Mouse (Mus musculus): Measurements from ENCODE around the gene Nol3. TPM values are rescaled to one million over a fixed set of nuclear protein-coding genes. Genes with fewer than 3 reads are reported as not detected.
A peak's percentile ranks its signal among the peaks of the same experiment; 100 is the strongest.

Nol3 gene
- total RNA-seq, 2 experiments from 2014 or later: not detected

- ATAC-seq (replicated peaks; ENCODE audit: low FRiP score, poor library complexity, severe bottlenecking): peak; percentile 7; the same call in 1 of the 2 replicates
Measured at GRCm38 (mm10) chr8:105304325-105305210, 28.6 kb downstream of the Nol3 start.

GRCm38 (mm10) chr8:105305211-105306145 is 29.5 kb downstream of the Nol3 start, which contains the start of gene Elmo3:
Gene Elmo3, plus strand, starts transcription at chr8:105305601.
- ATAC-seq (replicated peaks; ENCODE audit: low FRiP score, poor library complexity, severe bottlenecking): peak; percentile 62

DNA sequence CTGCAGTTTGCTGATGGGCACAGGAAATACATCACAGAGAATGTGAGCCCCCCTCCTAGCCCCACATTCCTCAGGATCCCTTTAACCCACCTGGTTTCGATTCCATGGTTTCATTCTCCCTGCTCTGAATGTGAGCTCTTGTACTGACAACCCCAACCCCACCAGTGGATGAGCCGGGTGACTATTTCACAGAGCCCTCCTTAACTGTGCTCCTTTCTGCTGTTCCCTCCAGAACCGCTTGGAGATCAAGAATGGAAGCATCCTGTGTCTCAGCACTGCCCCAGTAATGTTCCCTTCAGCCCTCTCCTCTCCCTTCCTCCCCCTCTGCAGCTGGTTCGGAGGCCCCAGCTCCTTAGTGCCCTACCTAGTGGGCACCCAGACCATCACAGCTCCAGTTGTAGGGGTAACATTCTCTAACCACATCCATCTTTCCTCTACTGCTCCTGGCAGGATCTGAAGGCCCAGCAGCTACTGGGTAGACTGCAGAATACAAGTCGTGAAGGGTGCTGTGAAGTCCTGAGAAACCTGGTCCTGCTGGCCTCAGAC is 30.3 kb downstream of the Nol3 start:
- no peak for ATAC-seq (replicated peaks; ENCODE audit: low FRiP score, poor library complexity, severe bottlenecking)

GRCm38 (mm10) chr8:105307670-105308069 is 31.7 kb downstream of the Nol3 start:
- ATAC-seq (replicated peaks; ENCODE audit: low FRiP score, poor library complexity, severe bottlenecking): no peak

- ATAC-seq (replicated peaks; ENCODE audit: low FRiP score, poor library complexity, severe bottlenecking): no peak
Measured at GRCm38 (mm10) chr8:105308428-105308827, 32.5 kb downstream of the Nol3 start.

DNA sequence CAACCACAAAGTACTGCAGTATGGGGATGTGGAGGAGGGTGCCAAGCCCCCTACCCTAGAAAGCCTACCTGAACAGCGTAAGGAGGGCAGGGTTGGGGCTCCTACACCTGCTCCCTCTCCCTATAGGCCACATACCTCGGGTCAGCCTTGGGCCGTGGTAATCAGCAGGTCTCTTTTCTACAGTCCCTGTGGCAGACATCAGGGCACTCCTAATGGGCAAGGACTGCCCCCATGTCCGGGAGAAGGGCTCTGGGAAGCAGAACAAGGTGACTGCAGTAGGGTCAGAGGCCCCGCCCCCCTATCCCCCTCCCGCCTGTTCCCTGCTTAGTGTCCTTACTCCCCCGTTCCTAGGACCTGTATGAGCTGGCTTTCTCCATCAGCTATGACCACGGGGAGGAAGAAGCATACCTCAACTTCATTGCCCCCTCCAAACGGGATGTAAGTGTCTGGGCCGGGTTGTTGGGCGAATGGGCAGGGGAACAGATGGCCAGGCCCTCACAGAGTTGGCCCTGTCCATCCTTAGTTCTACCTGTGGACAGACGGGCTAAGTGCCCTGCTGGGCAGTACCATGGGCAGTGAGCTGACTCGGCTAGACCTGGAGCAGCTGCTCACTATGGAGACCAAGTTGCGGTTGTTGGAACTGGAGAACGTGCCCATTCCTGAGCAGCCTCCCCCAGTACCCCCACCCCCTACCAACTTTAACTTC is 33.4 kb downstream of the Nol3 start:
- no peak for ATAC-seq (replicated peaks; ENCODE audit: low FRiP score, poor library complexity, severe bottlenecking)

DNA sequence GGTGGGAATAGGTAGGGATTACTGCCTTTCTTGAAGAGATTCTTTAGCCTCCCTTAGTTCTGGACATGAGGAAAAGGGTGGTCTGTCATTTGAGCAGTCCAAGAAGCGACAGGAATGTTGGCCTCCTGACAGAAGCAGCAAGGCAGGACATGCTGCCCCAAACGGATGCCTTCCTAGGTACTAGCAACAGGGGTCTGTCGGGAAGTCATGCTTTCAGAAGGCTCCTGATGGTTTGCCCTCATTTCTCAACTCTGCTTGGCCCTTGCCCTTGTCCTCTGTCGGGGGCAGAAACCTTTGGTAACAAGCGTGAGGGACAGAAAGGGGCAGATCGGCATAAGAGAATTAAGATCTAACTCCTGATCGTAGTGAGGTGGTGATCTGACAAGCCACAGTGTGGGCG is 34.2 kb downstream of the Nol3 start:
- ATAC-seq (replicated peaks; ENCODE audit: low FRiP score, poor library complexity, severe bottlenecking): no peak

DNA sequence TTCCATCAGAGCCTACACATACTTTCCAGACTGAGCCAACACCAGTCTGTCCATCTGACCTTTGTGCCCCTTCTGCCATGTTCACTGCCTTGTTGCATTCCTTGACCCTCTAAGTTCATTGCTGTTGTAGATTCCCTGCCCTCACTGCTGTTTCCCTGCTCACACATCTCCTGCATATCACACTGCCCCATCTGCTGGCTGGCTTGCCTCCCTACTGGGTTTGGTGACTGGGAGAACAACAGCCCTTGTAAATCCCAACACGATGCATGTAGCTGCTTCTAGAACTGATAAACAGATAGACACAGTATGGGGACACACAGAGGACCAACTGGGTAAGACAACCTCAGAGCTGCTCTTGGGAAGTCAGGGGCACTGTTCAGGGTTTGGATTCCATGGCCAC is 35.8 kb downstream of the Nol3 start:
- ATAC-seq (replicated peaks; ENCODE audit: low FRiP score, poor library complexity, severe bottlenecking): no peak; the same call in 1 of the 2 replicates

DNA sequence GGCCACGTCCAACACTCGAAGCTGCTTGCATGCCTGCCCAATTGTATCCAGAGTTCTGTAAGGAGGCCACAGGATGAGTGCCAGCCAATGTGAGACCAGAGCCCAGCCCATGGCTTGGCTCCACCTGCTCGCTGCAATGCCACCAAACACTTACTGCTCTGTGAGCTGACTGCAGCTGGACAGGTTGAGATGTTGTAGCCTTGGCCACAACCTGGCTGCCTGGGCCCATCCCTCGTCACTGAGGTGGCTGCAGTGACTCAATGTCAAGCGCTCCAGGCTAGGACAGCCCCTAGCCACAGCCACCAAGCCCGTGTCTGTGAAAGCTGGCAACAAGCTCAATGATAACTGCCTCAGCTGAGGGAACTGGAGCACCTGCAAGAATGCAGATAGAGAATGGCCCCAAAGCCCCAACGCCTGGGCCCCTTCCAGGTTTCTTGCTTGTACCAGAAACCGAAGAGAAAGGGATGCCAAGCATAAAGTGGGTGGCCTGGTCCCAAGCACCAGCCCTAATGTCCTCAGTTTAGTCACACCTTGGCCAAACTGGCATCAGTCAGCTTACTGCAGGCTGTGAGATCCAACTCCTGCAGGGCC is 37.0 kb downstream of the Nol3 start:
- no peak for ATAC-seq (replicated peaks; ENCODE audit: low FRiP score, poor library complexity, severe bottlenecking)

GRCm38 (mm10) chr8:105313622-105314402 is 37.9 kb downstream of the Nol3 start:
- no peak for ATAC-seq (replicated peaks; ENCODE audit: low FRiP score, poor library complexity, severe bottlenecking)

- no peak for ATAC-seq (replicated peaks; ENCODE audit: low FRiP score, poor library complexity, severe bottlenecking)
Measured at GRCm38 (mm10) chr8:105315073-105315769, 39.3 kb downstream of the Nol3 start.

- ATAC-seq (replicated peaks; ENCODE audit: low FRiP score, poor library complexity, severe bottlenecking): no peak
Measured at GRCm38 (mm10) chr8:105317941-105318340, 42.0 kb downstream of the Nol3 start.

DNA sequence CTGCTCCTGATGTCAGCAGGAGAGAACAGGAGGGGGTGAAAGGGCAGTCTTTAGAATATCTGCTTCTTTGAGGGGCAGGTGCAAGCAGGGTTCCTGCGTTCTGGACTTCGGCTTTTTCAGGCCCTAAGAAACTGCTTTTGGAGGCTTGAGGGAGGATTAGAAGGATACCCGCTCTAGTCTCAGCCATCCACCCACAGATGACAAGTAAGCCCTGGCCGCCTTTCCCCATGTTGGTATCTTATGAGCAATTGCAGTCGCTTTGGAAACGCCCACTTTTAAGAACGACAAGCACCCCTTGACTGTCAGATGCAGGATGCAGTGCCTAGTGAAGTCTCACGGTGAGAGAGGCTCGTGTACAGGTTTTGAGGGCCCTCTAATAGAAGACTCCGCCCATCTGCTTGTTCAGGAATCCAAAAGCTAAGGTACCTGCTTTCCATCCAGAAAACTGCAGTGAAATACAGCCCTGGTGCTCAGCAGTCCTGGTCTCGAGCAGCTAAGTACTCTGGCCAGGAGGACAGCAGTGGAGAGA is 42.8 kb downstream of the Nol3 start:
- ATAC-seq (replicated peaks; ENCODE audit: low FRiP score, poor library complexity, severe bottlenecking): no peak

DNA sequence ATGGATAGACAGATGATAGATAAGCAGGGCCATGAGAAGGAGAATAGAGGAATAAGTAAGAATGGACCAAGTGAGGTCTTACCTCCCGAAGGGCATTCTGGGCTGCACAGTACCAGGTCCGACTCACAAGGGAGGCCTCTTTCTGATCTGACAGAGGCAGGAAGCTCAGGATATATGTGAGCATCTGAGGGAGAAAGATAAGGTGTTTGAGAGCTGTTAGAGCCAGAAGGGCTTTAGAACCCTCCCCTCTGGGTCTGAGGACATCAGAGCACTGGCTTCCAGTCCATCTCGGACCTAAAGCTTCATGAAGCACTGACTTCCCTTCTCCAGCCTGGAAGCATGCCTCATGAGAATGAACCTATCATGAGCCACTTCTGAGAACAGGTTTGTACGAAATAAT is 47.2 kb downstream of the Nol3 start:
- ATAC-seq (replicated peaks; ENCODE audit: low FRiP score, poor library complexity, severe bottlenecking): peak; percentile 78

DNA sequence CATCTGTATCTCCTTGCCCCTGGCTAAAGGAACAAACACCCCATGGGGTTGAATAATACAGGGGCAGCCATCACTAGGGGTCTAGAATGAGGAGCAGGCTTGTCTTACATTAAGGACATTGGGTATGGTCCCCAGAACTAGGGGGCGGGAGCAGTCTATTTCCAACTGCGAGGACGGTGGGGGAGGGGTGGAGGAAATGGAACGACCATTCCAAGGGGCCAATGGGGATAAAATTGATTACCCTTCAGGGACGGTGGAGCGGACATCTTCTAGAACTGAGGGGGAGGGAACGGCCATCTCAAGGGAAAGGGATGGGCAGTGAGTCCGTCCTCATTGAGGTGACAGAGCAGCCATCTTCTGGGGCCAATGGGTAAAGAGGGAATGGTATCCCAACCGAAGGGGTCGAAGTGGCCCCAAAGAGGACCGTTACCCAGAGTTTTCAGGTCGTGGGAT is 49.7 kb downstream of the Nol3 start:
- ATAC-seq (replicated peaks; ENCODE audit: low FRiP score, poor library complexity, severe bottlenecking): peak; percentile 16

DNA sequence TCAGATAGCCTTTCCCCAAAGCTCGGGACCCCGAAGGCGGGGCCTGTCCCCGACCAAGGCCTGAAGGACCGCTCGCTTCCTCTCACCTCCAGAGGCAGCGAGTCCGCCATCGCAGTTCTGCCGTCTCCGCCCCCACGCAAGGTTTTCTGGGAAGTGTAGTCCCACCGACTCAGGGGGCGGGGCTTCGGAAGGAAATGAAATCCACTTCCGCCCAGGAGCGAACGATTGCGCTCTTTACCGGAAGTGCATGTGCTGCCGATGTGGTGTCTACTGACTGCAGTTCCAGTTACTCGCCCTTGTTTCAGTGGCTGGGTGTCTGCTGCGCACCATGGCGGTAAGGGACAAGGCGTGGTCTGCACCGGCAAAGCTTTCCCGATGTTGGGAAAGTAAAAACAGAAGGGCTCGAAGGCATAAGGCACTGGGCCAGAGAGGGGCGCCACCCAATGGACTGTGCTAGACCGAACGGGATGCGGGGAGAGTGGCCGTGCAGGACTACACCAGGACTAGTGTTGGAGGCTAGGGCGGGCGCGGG is 50.3 kb downstream of the Nol3 start, which contains the start of the genes Lrrc29 and Tmem208:
Gene Lrrc29, minus strand, starts transcription at position 138 of the 532 bp plus-strand sequence.
Gene Tmem208, plus strand, starts transcription at position 214 of the 532 bp plus-strand sequence.
- ATAC-seq (replicated peaks; ENCODE audit: low FRiP score, poor library complexity, severe bottlenecking): peak; percentile 80

DNA sequence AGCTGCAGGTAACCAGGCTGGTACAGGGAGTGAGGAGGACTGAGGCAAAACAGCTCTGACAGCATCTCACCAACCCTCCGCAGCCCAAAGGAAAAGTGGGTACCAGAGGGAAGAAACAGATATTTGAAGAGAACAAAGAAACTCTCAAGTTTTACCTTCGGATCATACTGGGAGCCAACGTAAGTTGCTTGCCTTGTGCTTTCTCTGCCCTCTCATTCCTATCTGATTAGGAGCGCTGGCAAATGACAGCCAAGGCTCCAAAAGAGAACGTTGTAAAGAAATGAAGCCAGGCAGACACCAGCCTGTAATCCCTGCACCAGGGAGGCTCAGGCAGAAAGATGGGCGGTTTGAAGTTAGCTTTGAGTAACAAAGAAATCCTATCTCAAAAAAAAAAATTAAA is 51.0 kb downstream of the Nol3 start:
- no peak for ATAC-seq (replicated peaks; ENCODE audit: low FRiP score, poor library complexity, severe bottlenecking)
